Mouse (Mus musculus): Measurements from ENCODE around the gene Ninj1.

The Ninj1 gene

DNA sequence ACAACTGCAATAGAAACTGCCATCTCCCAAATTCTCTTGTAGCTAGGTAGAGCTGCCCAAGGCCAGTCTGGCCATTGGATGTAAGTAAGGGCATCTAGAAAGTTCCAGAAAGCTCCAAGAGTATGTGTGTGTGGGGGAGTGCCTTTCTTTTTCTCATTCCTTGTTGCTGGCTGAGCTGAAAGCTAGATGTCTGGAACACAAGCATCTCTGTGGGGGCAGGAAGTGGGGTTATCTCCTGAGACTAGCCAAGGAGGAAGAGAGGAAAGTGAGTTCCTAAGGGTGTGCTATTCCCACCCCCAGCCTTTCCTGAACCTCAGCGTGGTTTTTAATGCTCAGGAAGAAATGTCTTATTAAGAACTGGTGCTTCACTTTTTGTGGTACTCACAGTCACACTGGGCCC lies 15.6 kb upstream of the Ninj1 start:
- DNase-seq (ENCODE audit: low spot score) = no peak

DNA sequence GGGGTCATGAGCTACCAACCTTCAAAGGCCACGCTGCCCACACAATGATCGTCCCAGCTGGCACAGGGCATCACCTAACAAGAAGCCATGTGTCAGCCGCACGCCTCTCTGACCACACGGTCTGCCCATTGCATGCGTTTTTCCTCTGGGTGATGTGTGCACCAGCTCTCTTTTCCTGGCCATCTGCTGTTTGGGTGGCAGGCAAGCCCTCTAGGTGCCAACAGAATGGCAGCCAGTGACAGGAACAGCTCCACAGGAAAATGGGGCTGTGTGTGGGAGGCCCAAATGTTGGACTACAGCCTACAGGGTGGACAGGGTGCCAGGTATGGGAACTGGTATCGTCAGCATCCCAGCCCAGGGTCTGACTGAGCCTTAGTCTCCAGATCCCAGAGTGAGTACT lies 14.9 kb upstream of the Ninj1 start:
- DNase-seq (ENCODE audit: low spot score) = no peak

DNA sequence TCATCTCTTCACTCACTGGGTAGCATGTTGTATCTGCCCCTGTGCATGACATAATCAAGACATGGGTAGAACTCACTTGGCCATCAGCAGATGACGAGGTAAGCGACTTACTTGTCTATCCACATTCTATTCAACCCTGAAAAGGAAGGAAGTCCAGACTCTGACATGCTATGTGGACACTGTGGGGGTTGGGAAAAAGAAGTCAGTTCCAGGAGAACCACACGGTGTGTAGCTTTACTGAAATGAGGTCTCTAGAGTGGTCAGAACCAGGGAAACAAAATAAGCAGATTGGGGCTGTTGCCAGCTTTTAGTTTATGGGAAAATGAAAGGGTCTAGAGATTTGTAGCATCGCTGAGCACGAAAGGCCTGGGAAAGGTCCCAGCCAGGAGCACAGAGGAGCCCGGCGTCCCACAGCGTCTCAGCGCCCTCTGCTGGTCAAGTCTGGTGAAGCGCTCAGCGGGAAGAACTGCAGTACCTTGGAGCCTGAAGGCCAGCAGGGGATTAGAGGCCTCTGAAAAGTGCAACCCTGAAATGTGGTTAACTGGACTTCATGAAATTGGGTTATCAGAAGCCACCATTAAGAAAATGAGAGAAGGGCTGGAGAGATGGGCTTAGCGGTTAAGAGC lies 14.2 kb upstream of the Ninj1 start:
- peak; percentile 94 for DNase-seq (ENCODE audit: low spot score)

DNA sequence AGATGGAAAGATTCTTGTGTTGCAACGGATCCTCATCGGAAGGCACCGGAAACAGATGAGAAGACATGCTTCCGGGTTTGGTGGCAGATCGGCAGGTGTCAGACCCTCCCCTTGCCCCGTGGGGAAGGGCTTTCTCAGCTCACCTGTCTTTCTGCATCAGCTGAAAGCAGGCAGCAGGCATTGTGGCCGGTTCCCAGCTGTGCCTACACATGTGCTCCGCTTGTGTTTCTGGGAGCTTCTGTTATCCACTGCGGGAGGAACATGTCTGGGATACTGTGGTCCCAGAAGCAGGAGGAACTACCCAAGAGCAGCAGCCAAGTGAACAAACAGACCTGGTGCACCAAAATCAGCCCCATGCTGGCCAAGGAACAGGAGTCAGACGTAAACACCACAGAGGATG lies 11.8 kb upstream of the Ninj1 start:
- no peak for DNase-seq (ENCODE audit: low spot score)

DNA sequence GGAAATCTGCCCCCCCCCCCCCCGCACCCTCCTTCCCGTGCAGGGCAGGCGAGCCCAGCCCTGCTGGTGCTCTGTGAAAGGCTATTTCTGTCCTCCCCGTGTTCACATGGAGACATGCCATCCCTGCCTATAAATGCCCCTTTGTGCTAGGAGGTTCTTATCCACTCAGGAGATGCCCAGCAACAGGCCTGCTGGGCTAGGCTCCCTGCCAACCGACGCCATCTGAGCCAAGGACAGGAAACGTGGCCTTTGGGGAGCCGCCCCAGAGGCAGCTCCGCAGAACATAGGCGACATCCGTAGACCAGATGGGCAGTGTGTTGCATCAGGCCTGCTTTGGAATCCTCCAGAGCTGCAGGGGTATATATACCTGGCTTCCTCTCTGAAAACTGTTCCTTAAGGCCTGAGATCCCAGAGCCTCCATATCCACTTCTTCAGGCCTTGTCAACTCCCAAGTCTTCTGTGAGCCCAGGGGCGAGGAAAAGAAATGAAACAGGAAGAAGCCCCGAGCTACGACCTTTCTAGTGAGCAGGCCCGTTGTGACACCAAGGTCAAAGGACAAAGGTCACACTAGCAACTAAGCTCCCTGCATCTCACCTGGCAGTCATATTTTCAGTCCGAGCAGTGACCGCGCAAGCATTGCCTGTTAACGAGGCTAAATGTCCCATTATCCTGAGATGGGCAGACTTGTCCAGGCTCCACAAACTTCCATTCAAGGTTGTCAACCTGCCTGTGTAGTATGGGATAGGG lies 8.3 kb upstream of the Ninj1 start:
- no peak for DNase-seq (ENCODE audit: low spot score)

DNA sequence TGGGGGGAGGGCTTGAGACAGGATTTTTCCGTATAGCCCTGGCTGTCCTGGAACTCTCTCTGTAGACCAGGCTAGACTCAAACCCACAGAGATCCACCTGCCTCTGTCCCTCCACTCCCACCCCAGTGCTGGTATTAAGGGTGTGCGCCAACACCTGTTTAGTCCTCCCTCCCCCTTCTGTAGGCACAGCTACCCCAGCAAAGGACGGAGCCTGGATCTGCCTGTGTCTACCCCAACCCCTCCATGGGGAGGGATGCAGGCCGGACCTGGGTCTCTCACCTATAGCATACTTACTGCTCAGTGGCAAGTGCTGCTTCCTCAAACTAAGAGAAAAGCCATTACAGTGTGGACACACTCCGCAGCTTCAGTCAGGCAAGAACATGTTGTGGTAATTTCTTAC lies 7.0 kb upstream of the Ninj1 start:
- DNase-seq (ENCODE audit: low spot score) = no peak

DNA sequence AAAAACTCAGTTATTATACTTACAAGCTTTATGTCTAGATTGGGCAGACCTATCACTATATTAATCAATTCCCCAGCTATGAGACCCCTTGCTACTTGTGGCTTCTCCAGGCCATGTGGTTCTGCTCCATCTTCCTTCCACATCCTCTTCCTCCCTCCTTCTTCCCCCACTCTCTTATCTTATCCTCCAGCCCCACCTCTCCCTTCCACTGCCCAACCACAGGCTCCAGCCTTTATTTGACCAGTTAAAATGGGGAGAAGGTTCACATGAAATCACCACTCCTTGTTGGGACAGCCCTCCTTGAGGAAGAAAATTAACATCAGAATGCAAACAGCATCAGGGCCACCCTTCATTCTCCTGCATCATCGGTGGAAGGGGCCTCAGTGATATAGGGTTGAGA lies 6.6 kb upstream of the Ninj1 start:
- no peak for DNase-seq (ENCODE audit: low spot score)

DNA sequence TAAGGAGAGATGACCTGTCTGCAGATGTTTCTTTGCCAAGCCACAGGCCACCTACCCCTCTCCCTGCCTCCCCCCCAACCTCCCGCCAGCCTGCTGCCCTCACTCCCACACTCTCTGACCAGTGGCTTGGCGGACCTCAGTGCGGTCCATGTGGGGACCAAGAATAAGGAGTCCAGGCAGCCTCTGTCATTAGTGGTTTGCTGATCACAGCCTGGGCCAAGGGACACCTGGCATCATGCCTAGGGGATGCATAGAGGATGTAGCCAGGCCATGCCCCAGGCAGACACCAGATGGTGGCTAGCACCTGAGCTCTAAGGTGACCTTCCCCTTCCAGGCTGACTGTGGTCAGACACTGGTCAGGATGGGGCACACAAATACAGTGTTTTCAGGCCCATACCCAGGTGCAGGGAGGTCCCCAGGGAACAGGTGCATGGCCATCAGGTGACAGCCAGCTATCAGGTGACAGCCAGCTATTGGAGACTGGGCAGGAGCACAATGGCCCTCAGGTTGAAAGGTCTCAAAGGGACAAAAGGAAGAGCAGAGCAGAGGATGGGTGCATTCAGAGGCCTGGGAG lies 5.8 kb upstream of the Ninj1 start:
- no peak for DNase-seq (ENCODE audit: low spot score)

DNA sequence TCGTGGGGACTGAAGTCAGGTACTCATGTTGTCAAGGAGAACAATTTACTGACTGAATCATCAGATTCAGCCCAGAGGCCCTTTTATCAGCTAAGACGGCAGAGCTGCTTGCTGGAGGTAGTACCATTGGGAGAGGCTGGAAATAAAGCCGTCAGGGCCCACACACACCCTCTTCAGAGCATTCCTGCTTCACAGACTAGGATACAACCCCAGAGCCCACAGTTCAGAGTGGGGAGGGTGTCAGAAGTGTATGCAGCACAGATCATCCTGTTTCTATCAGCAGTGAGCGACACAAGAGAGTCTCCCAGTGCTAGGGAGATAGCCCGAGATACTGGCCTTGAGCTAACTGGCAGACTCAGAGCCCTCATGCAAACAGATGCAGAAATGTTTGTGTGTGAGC lies 4.1 kb upstream of the Ninj1 start:
- no peak for DNase-seq (ENCODE audit: low spot score)

DNA sequence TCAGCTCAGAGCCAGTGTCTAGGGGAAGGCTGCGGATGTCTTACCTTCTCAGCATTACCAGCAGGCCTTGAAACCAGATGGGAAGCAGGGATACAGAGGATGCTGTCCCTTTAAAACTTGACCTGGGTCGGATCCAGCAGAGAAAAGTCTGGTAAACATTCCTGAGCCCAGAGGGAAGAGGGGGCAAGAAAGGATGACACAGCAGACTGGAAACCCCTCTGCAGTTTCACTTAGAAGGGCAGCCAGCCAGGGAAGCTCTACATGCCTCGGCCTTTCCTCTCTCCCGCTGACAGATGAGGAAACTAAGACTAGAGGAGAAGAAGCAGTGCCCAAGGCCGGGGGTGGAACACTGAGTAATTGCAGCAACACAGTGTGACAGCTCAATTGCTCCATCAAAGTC lies 3.6 kb upstream of the Ninj1 start:
- DNase-seq (ENCODE audit: low spot score) = no peak

DNA sequence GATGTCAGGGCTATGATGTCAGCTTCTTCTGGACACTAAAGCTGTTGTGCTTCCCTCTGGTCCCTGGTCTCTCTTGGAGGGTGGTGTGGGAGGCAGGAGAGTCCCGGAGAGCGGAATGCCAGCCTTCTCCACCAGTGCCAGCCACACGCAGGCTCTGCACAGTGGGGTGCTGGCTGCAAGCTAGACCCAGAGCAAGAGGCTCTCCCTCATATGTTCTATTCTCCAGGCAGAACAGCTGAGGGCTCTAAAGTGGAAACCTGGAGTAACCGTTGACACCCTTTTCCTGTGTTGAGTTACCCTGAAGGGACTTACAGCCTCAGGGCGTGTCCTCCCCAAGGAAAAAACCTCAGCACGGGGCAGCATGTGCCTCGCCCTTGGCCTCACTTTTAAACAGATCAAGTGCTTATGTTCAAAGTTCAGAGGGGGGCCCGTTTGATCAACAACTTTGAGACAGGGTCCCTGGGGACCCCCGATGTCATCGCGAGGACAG lies 442 bp upstream of the Ninj1 start:
- no peak for DNase-seq (ENCODE audit: low spot score)

DNA sequence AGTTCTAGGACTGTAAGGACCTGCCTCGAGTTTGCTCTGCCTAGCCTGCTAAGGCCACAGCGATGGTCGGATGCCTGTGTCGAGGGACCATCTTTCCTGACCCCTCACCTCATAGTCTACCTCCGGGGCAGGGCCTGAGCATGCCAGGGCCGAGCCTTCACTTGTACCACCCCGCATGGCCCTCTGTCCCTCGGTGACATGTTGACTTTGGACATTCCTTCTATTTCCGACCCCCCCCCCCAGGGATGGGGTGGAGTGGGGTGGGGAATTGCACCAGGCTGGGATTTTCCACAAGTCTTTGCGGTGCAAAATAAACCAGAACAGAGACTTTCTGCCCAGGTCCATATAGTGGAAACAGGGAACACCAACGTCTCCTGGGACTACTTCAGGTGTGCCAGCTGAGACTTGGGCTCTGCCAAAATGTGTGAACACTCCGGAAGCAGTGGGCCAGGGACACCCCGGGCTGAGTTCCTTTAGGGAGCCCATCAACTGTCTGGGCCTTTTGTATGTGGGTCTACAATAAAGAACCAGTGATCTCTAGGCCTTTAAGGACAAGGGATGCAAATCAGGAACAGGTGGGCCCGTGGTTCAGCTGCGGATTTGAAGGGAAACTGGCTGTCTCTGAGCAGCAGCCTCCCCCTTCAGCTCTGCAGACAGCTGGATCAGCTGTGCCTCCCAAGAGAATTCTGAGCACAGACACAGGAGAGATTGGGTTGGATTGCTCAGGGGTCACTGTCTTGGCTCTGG lies 1.1 kb downstream of the Ninj1 start:
- DNase-seq (ENCODE audit: low spot score) = no peak

DNA sequence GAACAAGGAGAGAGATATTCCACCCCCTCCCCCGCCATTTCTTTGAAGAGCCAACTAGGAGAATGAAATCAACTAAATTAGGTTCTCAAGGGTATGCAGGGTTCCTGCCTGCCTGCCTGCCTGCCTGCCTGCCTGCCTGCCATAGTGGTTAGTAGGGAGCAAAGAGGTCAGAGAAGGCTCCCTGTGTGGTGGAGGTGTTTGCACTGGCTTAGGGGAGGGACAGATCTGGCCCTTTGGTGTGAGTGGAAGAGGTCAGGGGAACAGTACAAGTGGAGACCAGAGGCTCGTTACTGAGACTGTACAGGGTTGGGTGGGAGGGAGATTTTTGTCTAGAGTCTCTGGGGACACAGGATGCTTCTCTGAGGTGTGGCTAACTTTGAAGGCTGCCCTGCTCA lies 1.7 kb downstream of the Ninj1 start:
- DNase-seq (ENCODE audit: low spot score) = no peak

DNA sequence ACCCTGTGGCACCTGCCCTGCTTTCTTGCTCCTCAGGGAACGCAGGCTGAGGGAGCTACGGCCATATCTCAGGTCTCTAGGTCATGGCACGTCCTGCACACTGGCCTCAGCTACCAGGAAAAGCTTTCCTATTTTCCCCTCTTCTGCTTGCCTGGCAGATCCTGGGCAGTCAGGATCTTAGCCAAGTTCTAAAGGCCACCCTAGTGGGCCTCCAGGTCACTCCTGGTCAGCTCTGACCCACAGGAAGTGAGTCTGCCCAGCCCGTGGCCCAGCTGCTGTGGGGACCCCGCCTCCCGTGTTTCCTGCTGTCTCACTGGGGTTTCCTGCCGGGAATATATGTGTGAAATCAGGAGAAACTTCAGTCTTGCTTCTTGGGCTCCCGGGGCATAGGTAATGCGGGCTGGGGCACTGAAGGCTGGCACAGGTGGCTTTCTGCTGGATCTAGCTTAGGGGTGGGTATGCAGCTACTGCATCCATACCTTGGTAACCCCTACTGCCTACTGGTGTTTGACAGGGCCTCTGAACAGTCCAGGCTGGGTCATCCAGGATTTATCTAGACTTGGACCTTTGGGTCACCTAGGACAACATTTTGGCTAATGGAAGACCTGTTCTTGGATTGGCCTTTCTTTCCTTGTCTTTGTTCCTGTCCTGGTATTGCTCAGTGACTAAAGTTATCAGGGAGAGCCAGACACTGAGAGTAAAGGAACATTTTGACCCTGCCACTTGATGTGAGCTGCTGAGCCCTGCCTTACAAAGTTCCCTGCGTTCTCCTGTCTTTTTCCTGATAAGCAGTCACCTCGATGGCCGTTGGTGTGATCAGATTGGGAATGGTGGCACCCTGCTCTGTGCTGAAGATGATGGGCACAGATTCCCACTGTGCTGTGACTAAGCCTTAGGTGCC lies 2.9 kb downstream of the Ninj1 start:
- no peak for DNase-seq (ENCODE audit: low spot score)

DNA sequence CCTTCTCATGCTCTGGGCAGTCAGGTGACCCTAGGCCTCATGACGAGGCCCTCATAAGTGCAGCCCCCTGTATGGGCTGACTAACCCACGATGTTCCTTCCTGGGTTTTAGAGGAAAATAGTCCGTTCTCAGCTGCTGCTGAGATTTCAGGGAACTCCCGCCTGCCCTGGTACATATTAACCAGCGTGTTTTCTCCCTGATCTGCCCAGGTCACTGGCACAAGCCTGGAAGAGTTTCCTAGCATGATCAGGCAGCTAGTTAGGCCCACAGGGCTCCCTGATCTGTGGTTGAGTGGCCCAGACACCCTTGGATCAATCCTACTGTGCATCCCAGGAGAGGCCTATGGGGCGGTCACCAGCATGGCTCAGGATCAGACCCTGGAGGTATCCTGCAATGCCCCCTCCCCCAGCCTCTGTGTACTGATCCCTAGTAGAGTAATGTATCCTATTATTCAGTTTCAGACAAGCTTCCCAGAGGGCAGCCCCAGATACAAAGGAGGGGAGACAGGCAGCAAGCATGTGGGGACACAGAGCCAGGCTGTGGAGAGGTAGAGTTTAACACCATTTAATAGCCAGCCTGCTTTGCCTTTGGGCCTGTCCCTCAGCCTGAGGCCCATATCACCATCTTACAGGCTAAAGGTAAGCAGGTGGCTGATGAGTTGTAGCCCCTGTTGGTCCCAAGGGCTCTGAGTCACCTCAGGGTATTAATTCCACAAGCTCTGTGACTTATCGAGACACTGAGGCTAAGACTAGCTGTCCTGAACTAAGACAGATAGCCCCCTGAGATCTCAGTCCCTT lies 3.8 kb downstream of the Ninj1 start:
- no peak for DNase-seq (ENCODE audit: low spot score)

DNA sequence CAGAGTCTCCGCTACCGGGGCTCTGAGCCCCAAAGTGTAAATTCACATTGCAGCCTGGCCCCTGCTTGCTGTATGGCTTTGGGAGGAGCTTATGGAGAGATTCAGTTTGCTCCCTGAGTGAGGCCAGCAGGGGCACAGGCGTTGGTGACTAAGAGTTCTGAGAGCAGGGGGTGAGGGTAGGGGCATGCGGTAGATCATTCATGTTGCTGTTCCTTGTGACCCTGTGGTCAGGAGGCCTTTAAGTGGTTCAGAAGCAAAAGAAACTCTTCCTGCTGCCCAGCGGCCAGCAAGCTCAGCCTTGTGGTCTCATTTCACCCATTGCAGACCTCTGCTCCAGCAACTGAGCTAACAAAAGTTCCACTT lies 4.4 kb downstream of the Ninj1 start:
- no peak for DNase-seq (ENCODE audit: low spot score)

DNA sequence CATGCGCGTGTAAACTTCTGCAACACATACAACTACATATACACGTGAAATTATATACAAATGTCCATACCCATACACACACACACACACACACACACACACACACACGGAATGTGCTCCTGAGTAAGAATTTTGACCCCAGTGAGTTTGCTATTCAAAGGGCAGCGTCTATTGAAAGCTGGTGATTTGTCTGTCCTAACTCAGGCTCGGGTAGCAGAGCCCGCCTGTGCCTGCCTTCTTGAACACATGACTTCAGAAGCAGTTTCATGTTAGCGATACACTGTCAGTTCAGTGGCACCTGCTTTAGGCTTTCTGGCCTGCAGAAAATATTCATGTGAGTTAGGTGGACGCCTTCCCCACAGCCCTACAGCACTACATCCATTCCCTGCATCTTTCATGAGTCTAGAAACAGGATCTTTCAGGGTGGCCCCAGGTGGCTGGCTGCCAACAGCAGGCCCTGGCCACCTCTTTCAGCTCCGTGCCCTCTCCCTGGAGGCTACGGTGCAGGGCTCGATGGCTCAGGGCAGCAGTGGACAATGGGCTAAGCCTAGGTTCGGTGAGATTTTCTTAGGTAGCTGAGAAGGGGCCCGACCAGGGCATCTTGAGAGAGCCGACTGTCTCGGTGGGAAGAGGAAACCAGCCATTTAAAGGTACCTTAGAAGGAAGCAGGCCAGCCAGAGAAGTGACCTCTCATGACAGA lies 5.0 kb downstream of the Ninj1 start:
- DNase-seq (ENCODE audit: low spot score) = no peak

DNA sequence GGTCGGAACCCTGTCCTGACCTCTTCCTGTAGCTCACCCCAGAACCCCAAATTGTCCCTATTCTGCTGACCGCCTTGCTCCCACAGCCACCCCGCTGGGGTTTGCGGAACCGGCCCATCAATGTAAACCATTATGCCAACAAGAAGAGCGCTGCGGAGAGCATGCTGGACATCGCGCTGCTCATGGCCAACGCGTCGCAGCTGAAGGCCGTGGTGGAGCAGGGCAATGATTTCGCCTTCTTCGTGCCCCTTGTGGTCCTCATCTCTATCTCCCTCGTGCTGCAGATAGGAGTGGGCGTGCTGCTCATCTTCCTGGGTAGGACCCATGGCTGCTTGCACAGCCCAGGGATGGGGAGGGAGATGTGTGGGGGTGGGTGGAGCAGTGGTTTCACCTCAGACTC lies 6.4 kb downstream of the Ninj1 start:
- DNase-seq (ENCODE audit: low spot score) = no peak

DNA sequence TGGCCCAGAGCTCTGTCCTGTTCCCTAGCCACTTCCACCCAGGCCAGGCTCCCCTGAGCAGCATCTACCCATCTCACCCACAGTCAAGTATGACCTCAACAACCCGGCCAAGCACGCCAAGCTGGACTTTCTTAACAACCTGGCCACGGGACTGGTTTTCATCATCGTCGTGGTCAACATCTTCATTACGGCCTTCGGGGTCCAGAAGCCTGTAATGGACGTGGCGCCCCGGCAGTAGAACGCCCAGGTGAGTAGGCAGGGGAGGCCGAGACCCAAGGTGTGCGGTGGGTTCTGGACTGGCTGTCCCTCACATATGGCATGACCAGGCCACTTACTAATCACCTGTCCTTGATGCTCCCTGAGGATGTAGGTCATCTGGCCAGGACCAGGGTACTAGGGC lies 7.5 kb downstream of the Ninj1 start:
- DNase-seq (ENCODE audit: low spot score) = no peak

DNA sequence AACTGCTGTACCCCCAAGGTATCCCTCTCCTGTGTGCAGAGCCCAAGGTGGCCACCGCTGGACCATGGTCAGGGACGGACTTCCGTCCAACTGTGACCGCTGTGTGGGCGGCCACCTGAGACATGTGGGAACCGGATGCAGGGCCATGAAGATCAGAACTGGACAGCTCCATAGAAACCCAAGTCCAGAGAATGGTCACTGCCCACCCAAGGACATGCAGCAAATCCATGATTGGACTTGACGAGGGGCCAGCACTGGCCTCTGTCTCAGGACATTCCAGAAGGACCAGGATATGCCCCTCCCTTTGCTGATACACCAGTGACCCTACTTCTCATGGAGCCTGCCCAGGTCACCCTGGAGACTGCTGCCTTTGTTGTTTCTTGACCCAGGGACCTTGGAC lies 8.4 kb downstream of the Ninj1 start:
- DNase-seq (ENCODE audit: low spot score) = no peak

DNA sequence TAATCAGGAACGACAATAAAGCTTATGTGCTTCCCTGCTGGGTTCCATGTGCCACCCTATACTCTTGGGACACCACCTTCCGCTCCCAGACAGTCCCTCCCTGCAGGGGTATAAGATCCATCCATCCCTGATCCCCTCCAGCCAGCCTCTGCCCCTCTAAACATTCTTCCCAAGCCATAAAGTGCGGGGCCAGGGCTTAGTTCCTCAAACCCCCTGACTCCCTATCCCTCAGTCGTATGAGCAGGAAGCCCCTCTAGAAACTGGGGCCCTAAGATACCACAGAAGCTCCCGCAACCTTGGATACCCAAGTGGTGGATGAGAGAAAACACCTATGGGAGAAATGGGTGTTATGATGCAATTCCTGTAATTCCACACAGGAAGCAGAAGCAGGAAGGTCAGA lies 8.9 kb downstream of the Ninj1 start:
- DNase-seq (ENCODE audit: low spot score) = no peak
